Mouse (Mus musculus) gastrocnemius, postnatal 14 days (tissue): ENCODE results near the gene Lasp1. TPM values are rescaled to one million over a fixed set of nuclear protein-coding genes. Genes with fewer than 3 reads are reported as not detected.
"Not testable (repeated sequence)": the region's sequence is repeated elsewhere in the genome, so short reads cannot be mapped to it uniquely, and the experiment has no call there.

ENCODE experiments used
- DNase-seq: peaks from one replicate; pipeline ENCODE4 v3.0.0; 2021; ENCODE audit warnings: mixed read lengths
- intact Hi-C: fragments of 180-260 bp; cut with DNase I; formaldehyde crosslinking; loops from one replicate; pipeline ENCODE4 v1.15.1; 2025; ENCODE audit warnings: low total_unique reads
- total RNA-seq, 2 experiments: library from RNA; stranded (reverse); gene quantifications; 2 replicates each; pipeline ENCODE4 v1.2.3; 2021

Gene Lasp1
- total RNA-seq, 2 experiments from 2014 or later: 29.9 to 39.5 TPM

- intact Hi-C loops: no loop called here
Measured at GRCm38 (mm10) chr11:97822840-97823603, 24.2 kb downstream of the Lasp1 start.

GRCm38 (mm10) chr11:97824168-97824567 is 25.4 kb downstream of the Lasp1 start:
- DNase-seq: no peak
- intact Hi-C loops: no loop called here

More at GRCm38 (mm10) chr11:97822840-97823603, 24.2 kb downstream of the Lasp1 start:
- peak; percentile 84 for DNase-seq

- no peak for DNase-seq
- intact Hi-C loops: no loop called here
Measured at GRCm38 (mm10) chr11:97824895-97825294, 26.1 kb downstream of the Lasp1 start.

- no peak for DNase-seq
- intact Hi-C loops: no loop called here
Measured at GRCm38 (mm10) chr11:97825295-97825694, 26.5 kb downstream of the Lasp1 start.

GRCm38 (mm10) chr11:97825971-97826370 is 27.2 kb downstream of the Lasp1 start:
- intact Hi-C loops: no loop called here
- DNase-seq: no peak

- intact Hi-C loops: no loop called here
Measured at GRCm38 (mm10) chr11:97826414-97826813, 27.6 kb downstream of the Lasp1 start.

GRCm38 (mm10) chr11:97827654-97828053 is 28.9 kb downstream of the Lasp1 start:
- intact Hi-C loops: no loop called here
- no peak for DNase-seq

More at GRCm38 (mm10) chr11:97826414-97826813, 27.6 kb downstream of the Lasp1 start:
- DNase-seq: no peak

- intact Hi-C loops: no loop called here
- DNase-seq: no peak
Measured at GRCm38 (mm10) chr11:97829365-97829764, 30.6 kb downstream of the Lasp1 start.

GRCm38 (mm10) chr11:97829913-97830476 is 31.2 kb downstream of the Lasp1 start:
- intact Hi-C loops: no loop called here
- no peak for DNase-seq

- no peak for DNase-seq
- intact Hi-C loops: no loop called here
Measured at GRCm38 (mm10) chr11:97830501-97830900, 31.7 kb downstream of the Lasp1 start.

- intact Hi-C loops: no loop called here
- DNase-seq: no peak
Measured at GRCm38 (mm10) chr11:97832001-97832400, 33.2 kb downstream of the Lasp1 start.

GRCm38 (mm10) chr11:97833352-97833751 is 34.6 kb downstream of the Lasp1 start:
- DNase-seq: no peak
- intact Hi-C loops: no loop called here

GRCm38 (mm10) chr11:97836541-97836940 is 37.7 kb downstream of the Lasp1 start:
- DNase-seq: no peak
- intact Hi-C loops: no loop called here

GRCm38 (mm10) chr11:97837051-97837450 is 38.3 kb downstream of the Lasp1 start:
- DNase-seq, intact Hi-C loops: not testable (repeated sequence)

GRCm38 (mm10) chr11:97837641-97838149 is 38.9 kb downstream of the Lasp1 start:
- DNase-seq: no peak
- intact Hi-C loops: no loop called here

- DNase-seq: no peak
- intact Hi-C loops: no loop called here
Measured at GRCm38 (mm10) chr11:97838779-97839440, 40.1 kb downstream of the Lasp1 start.

GRCm38 (mm10) chr11:97839441-97840134 is 40.8 kb downstream of the Lasp1 start:
- DNase-seq: no peak
- intact Hi-C loops: no loop called here

- intact Hi-C loops: no loop called here
- DNase-seq: no peak
Measured at GRCm38 (mm10) chr11:97840135-97840490, 41.3 kb downstream of the Lasp1 start.

- DNase-seq: no peak
- intact Hi-C loops: no loop called here
Measured at GRCm38 (mm10) chr11:97840539-97840954, 41.7 kb downstream of the Lasp1 start, which contains the start of gene B230217C12Rik. B230217C12Rik (plus strand) TSS chr11:97840780.
